18 mouse cellular contexts compared by ENCODE assay signal in genomic region chr5:105557346-105557745, GRCm38 (mm10). TPM values are rescaled to one million over a fixed set of nuclear protein-coding genes. Genes with fewer than 3 reads are reported as not detected.
DNase-seq lines count a peak whose midpoint lies in the region; ATAC-seq and TF ChIP-seq lines count a peak whose summit lies in the region.
"Had no signal": no experiment of that assay in that cellular context is flagged by ENCODE, and none has a peak within 500 bp of the region (broad histone marks: within the 10 kb centered on the region; RNA-seq: fewer than 3 reads in every experiment).

No protein-coding gene starts in this region.

- no peaks in the 10 kb centered on the region for H3K4me1 ChIP-seq in forebrain, postnatal 0 days (ENCODE audit: insufficient read depth)
- H3K4me1 ChIP-seq in forebrain, embryonic 14.5 days (ENCODE audit: control insufficient read depth, insufficient read depth, low read length), result no peaks in the 10 kb centered on the region
- peaks cover 3% of the 10 kb centered on the region; the same call in 1 of the 2 replicates for H3K4me1 ChIP-seq in midbrain, embryonic 16.5 days (ENCODE audit: control insufficient read depth, insufficient read depth, low read length)
- peaks cover 8% of the 10 kb centered on the region; the same call in 1 of the 2 replicates for H3K4me1 ChIP-seq in midbrain, embryonic 13.5 days (replicated peaks)
- H3K4me1 ChIP-seq: embryonic facial prominence, embryonic 15.5 days; forebrain, embryonic 10.5 days had no signal

- H3K27me3 ChIP-seq in forebrain, postnatal 0 days (ENCODE audit: insufficient read depth, low read length), result no peaks in the 10 kb centered on the region
- H3K27me3 ChIP-seq in forebrain, embryonic 14.5 days (replicated peaks; ENCODE audit: control insufficient read depth, insufficient read depth, low read length), result no peaks in the 10 kb centered on the region
- no peaks in the 10 kb centered on the region for H3K27me3 ChIP-seq in midbrain, embryonic 16.5 days (ENCODE audit: control insufficient read depth, insufficient read depth, low read depth, low read length)
- H3K27me3 ChIP-seq in midbrain, embryonic 13.5 days, result no peaks in the 10 kb centered on the region
- H3K27me3 ChIP-seq: embryonic facial prominence, embryonic 15.5 days; heart, embryonic 15.5 days had no signal

- no peak for ATAC-seq in forebrain, postnatal 0 days
- no peak; the same call in 1 of the 2 replicates for ATAC-seq in forebrain, embryonic 14.5 days
- no peak for ATAC-seq in midbrain, embryonic 16.5 days
- ATAC-seq in midbrain, embryonic 13.5 days, result no peak
- ATAC-seq: intestine, embryonic 16.5 days had no signal

- 0 out of 2 replicates have a peak, but pooled peaks cover 3% of the 10 kb centered on the region for H3K36me3 ChIP-seq in forebrain, postnatal 0 days (ENCODE audit: insufficient read depth)
- no peaks in the 10 kb centered on the region for H3K36me3 ChIP-seq in forebrain, embryonic 14.5 days (ENCODE audit: control insufficient read depth, insufficient read depth, low read length)
- no peaks in the 10 kb centered on the region for H3K36me3 ChIP-seq in midbrain, embryonic 16.5 days (ENCODE audit: control insufficient read depth, insufficient read depth, low read length)
- H3K36me3 ChIP-seq in midbrain, embryonic 13.5 days, result no peaks in the 10 kb centered on the region
- H3K36me3 ChIP-seq: embryonic facial prominence, embryonic 15.5 days had no signal

- TF ChIP-seq CTCF in forebrain, postnatal 0 days (IDR thresholded peaks at IDR 0.05; ENCODE audit: low read depth), result no peak
- TF ChIP-seq CTCF in layer of hippocampus, adult 2 months (conservative IDR thresholded peaks at IDR 0.05), result no peak

- no peak overlapping the region for H3K4me3 ChIP-seq in forebrain, postnatal 0 days (ENCODE audit: low read depth, low read length)
- H3K4me3 ChIP-seq in forebrain, embryonic 14.5 days (ENCODE audit: low read depth, low read length), result no peak overlapping the region
- no peak overlapping the region for H3K4me3 ChIP-seq in layer of hippocampus, adult 2 months
- no peak overlapping the region for H3K4me3 ChIP-seq in midbrain, embryonic 16.5 days (ENCODE audit: low read depth, low read length)
- H3K4me3 ChIP-seq in midbrain, embryonic 13.5 days (replicated peaks), result no peak overlapping the region
- H3K4me3 ChIP-seq: embryonic facial prominence, embryonic 15.5 days; erythroblast, embryonic 14.5 days; forebrain, embryonic 10.5 days; heart, adult 2 months; heart, embryonic 15.5 days had no signal

- H3K9me3 ChIP-seq in forebrain, postnatal 0 days (ENCODE audit: low read length), result no peaks in the 10 kb centered on the region
- no peaks in the 10 kb centered on the region for H3K9me3 ChIP-seq in forebrain, embryonic 14.5 days (replicated peaks; ENCODE audit: control insufficient read depth, low read length)
- no peaks in the 10 kb centered on the region for H3K9me3 ChIP-seq in midbrain, embryonic 16.5 days (replicated peaks; ENCODE audit: control insufficient read depth, low read length, poor library complexity, severe bottlenecking)
- H3K9me3 ChIP-seq in midbrain, embryonic 13.5 days, result no peaks in the 10 kb centered on the region; the same call in 1 of the 2 replicates
- H3K9me3 ChIP-seq: embryonic facial prominence, embryonic 15.5 days; heart, embryonic 15.5 days had no signal

- H3K27ac ChIP-seq in forebrain, postnatal 0 days (ENCODE audit: low read depth, low read length), result 0 out of 2 replicates have a peak overlapping the region, but pooled peaks have one; percentile 50
- H3K27ac ChIP-seq in forebrain, embryonic 14.5 days (ENCODE audit: low read depth, low read length), result no peak overlapping the region
- H3K27ac ChIP-seq in layer of hippocampus, adult 2 months, result peak overlapping the region; percentile 16; the same call in 1 of the 2 replicates
- 0 out of 2 replicates have a peak overlapping the region, but pooled peaks have one; percentile 43 for H3K27ac ChIP-seq in midbrain, embryonic 16.5 days (ENCODE audit: low read length)
- H3K27ac ChIP-seq in midbrain, embryonic 13.5 days, result no peak overlapping the region; the same call in 1 of the 2 replicates
- H3K27ac ChIP-seq: embryonic facial prominence, embryonic 15.5 days; forebrain, embryonic 10.5 days; heart, adult 2 months; heart, embryonic 15.5 days had no signal

- H3K9ac ChIP-seq in forebrain, postnatal 0 days, result no peak overlapping the region
- H3K9ac ChIP-seq in forebrain, embryonic 14.5 days (ENCODE audit: low read length), result no peak overlapping the region
- no peak overlapping the region for H3K9ac ChIP-seq in midbrain, embryonic 16.5 days (ENCODE audit: low read depth, low read length)
- H3K9ac ChIP-seq in midbrain, embryonic 13.5 days (replicated peaks), result no peak overlapping the region
- H3K9ac ChIP-seq: embryonic facial prominence, embryonic 15.5 days; heart, embryonic 15.5 days had no signal

- DNase-seq in forebrain, postnatal 0 days, result no peak
- DNase-seq in forebrain, embryonic 14.5 days (ENCODE audit: low spot score), result no peak
- no peak for DNase-seq in layer of hippocampus, adult 2 months (ENCODE audit: low spot score in 2 of 2)
- DNase-seq in layer of hippocampus, postnatal 25 days (ENCODE audit: extremely low spot score in 1 of 2, low spot score in 1 of 2), result no peak
- no peak for DNase-seq in gastrocnemius, postnatal 10 days
- DNase-seq: cerebellum, adult 2 months; embryo, embryonic 11 days; gastrocnemius, postnatal 14 days; heart, adult 2 months; heart, postnatal 14 days had no signal

- H3K4me2 ChIP-seq in forebrain, postnatal 0 days (ENCODE audit: low read depth), result no peak overlapping the region
- no peak overlapping the region for H3K4me2 ChIP-seq in forebrain, embryonic 14.5 days (ENCODE audit: low read length)
- H3K4me2 ChIP-seq in midbrain, embryonic 16.5 days (ENCODE audit: low read length), result no peak overlapping the region
- H3K4me2 ChIP-seq in midbrain, embryonic 13.5 days (replicated peaks), result no peak overlapping the region
- H3K4me2 ChIP-seq: embryonic facial prominence, embryonic 15.5 days; heart, embryonic 11.5 days; heart, embryonic 15.5 days had no signal

- WGBS in forebrain, postnatal 0 days, result 90% methylated on average over 3 of the region's 3 CpGs
- 91% methylated on average over 3 of the region's 3 CpGs for WGBS in forebrain, embryonic 14.5 days
- 94% methylated on average over 3 of the region's 3 CpGs for WGBS in midbrain, embryonic 16.5 days
- 95% methylated on average over 3 of the region's 3 CpGs for WGBS in midbrain, embryonic 13.5 days

RNA-seq across cellular contexts. Expression of gene Lrrc8c, which starts 38.2 kb away (rescaled TPM):
- total RNA-seq in forebrain, postnatal 0 days (2014; rRNA removed), result 6.2 and 6.9 TPM in 2 replicates
- polyA plus RNA-seq in forebrain, postnatal 0 days (2015; fragmentation: Nextera tagmentation; extraction: Ambion mirVana), result 10.0 and 11.5 TPM in 2 replicates
- polyA plus RNA-seq in forebrain, embryonic 14.5 days (2014; fragmentation: Nextera tagmentation; extraction: Ambion mirVana), result 8.6 and 10.2 TPM in 2 replicates
- 10 to 100 TPM; 29.8 to 30.7 TPM for total RNA-seq in layer of hippocampus, adult 2 months (2021)
- total RNA-seq in layer of hippocampus, postnatal 25 days (2021), result 10 to 100 TPM; 23.5 to 27.0 TPM
- polyA plus RNA-seq in midbrain, embryonic 16.5 days (2015; fragmentation: Nextera tagmentation; extraction: Ambion mirVana), result 10.4 and 13.0 TPM in 2 replicates
- 8.2 and 9.7 TPM in 2 replicates for polyA plus RNA-seq in midbrain, embryonic 13.5 days (2015; fragmentation: Nextera tagmentation; extraction: Ambion mirVana)
- 10 to 100 TPM; 14.4 to 14.6 TPM for total RNA-seq in gastrocnemius, postnatal 10 days (2021)

Comparison
In these comparisons a context has a peak if more than half of its experiments do, and no peak if none do; other contexts are left out.
1. H3K27ac ChIP-seq: peak in forebrain, postnatal 0 days (single experiment), layer of hippocampus, adult 2 months (single experiment) and midbrain, embryonic 16.5 days (single experiment); none in forebrain, embryonic 14.5 days (single experiment) and midbrain, embryonic 13.5 days (single experiment).